Mouse (Mus musculus) heart, embryonic 10.5 days (tissue): ENCODE measurements around the gene Zfc3h1. TPM values are rescaled to one million over a fixed set of nuclear protein-coding genes. Genes with fewer than 3 reads are reported as not detected.

Experiments
- DNase-seq: peaks from one replicate; pipeline ENCODE4 v3.0.0-alpha.2; 2017; ENCODE audit warnings: low spot score
- H3K27ac ChIP-seq: fragments of 300-500 bp; sonication (generic); 2 replicates; pipeline ENCODE4 v1.5.1; 2016; ENCODE audit warnings: mild to moderate bottlenecking
- H3K27me3 ChIP-seq: fragments of 300-500 bp; sonication (generic); 2 replicates; pipeline ENCODE4 v1.6.1; 2016; ENCODE audit warnings: mild to moderate bottlenecking; ENCODE audit not compliant: poor library complexity, insufficient read depth, severe bottlenecking
- H3K36me3 ChIP-seq: fragments of 300-500 bp; sonication (generic); 2 replicates; pipeline ENCODE4 v1.6.1; 2016; ENCODE audit warnings: mild to moderate bottlenecking, moderate library complexity
- H3K4me1 ChIP-seq: fragments of 300-500 bp; sonication (generic); 2 replicates; pipeline ENCODE4 v1.6.1; 2016; ENCODE audit warnings: mild to moderate bottlenecking
- H3K4me3 ChIP-seq: fragments of 300-500 bp; sonication (generic); 2 replicates; pipeline ENCODE4 v1.5.1; 2016; ENCODE audit warnings: mild to moderate bottlenecking, moderate library complexity
- H3K9me3 ChIP-seq: fragments of 300-500 bp; sonication (generic); 2 replicates; pipeline ENCODE4 v1.6.1; 2016; ENCODE audit warnings: mild to moderate bottlenecking, moderate library complexity
- WGBS: fragments of 180-500 bp; shearing (Covaris S2); methylation state at CpG from one replicate; pipeline ENCODE4 v1.1.7; 2016; 5-methylcytosine and 5-hydroxymethylcytosine counted together
- polyA plus RNA-seq: library from polyadenylated mRNA; unstranded; fragments of >200 nt; fragmentation: Nextera tagmentation; extraction: Ambion mirVana; gene quantifications from 2 replicates; pipeline ENCODE4 v1.2.1, GENCODE M21; 2016

Gene Zfc3h1
- polyA plus RNA-seq, 1 experiment from 2014 or later: 19.5 TPM

- H3K36me3 ChIP-seq: 0 out of 2 replicates have a peak, but pooled peaks cover 7% of the 10 kb centered on the region
- H3K4me1 ChIP-seq: peaks cover 12% of the 10 kb centered on the region
- 91% methylated on average over 17 of the region's 17 CpGs for WGBS
- H3K27me3 ChIP-seq: no peaks in the 10 kb centered on the region
- no peaks in the 10 kb centered on the region for H3K9me3 ChIP-seq
- H3K4me3 ChIP-seq: no peak overlapping the region
- H3K27ac ChIP-seq: no peak overlapping the region
- DNase-seq: no peak
Observed at GRCm38 (mm10) chr10:115358216-115358919, 26.4 kb upstream of the Zfc3h1 start.

GRCm38 (mm10) chr10:115359066-115359465 is 25.7 kb upstream of the Zfc3h1 start:
- H3K27me3 ChIP-seq: no peaks in the 10 kb centered on the region
- peaks cover 15% of the 10 kb centered on the region for H3K4me1 ChIP-seq
- H3K4me3 ChIP-seq: no peak overlapping the region
- no peak for DNase-seq
- 0 out of 2 replicates have a peak, but pooled peaks cover 7% of the 10 kb centered on the region for H3K36me3 ChIP-seq
- H3K27ac ChIP-seq: no peak overlapping the region
- no peaks in the 10 kb centered on the region for H3K9me3 ChIP-seq
- 89% methylated on average over 7 of the region's 7 CpGs for WGBS

GRCm38 (mm10) chr10:115361840-115362622 is 22.7 kb upstream of the Zfc3h1 start, which contains the start of gene Tmem19:
Tmem19 (minus strand) TSS chr10:115362501.
- Histone ChIP-seq H3K27ac (peak within 1 kb of the TSS; percentile 92), H3K4me1 (peaks cover 16% of the 10 kb centered on the region), H3K27me3 (no peaks in the 10 kb centered on the region), H3K36me3 (0 out of 2 replicates have a peak, but pooled peaks cover 2% of the 10 kb centered on the region), H3K9me3 (no peaks in the 10 kb centered on the region), H3K4me3 (peak within 1 kb of the TSS; percentile 67)
- DNase-seq: peak; percentile 98
- WGBS: under 1% methylated on average over 53 of the region's 58 CpGs

GRCm38 (mm10) chr10:115362623-115362964 is 22.2 kb upstream of the Zfc3h1 start:
- H3K27me3 ChIP-seq: no peaks in the 10 kb centered on the region
- 9% methylated on average over 9 of the region's 9 CpGs for WGBS
- peak overlapping the region; percentile 67 for H3K4me3 ChIP-seq

GRCm38 (mm10) chr10:115363151-115363550 is 21.6 kb upstream of the Zfc3h1 start:
- WGBS: 65% methylated on average over 4 of the region's 4 CpGs
- Histone ChIP-seq H3K27ac (peak overlapping the region; percentile 92), H3K9me3 (no peaks in the 10 kb centered on the region), H3K4me1 (peaks cover 19% of the 10 kb centered on the region), H3K27me3 (no peaks in the 10 kb centered on the region), H3K36me3 (no peaks in the 10 kb centered on the region), H3K4me3 (peak overlapping the region; percentile 67; the same call in 1 of the 2 replicates)
- DNase-seq: no peak

More at GRCm38 (mm10) chr10:115362623-115362964, 22.2 kb upstream of the Zfc3h1 start:
- peak overlapping the region; percentile 92 for H3K27ac ChIP-seq
- no peaks in the 10 kb centered on the region for H3K9me3 ChIP-seq
- H3K4me1 ChIP-seq: peaks cover 19% of the 10 kb centered on the region
- no peak for DNase-seq
- H3K36me3 ChIP-seq: no peaks in the 10 kb centered on the region

GRCm38 (mm10) chr10:115381506-115382084 is 3.2 kb upstream of the Zfc3h1 start:
- no peaks in the 10 kb centered on the region for H3K9me3 ChIP-seq
- no peaks in the 10 kb centered on the region for H3K27me3 ChIP-seq
- no peak overlapping the region for H3K4me3 ChIP-seq
- peaks cover 20% of the 10 kb centered on the region; the same call in 1 of the 2 replicates for H3K4me1 ChIP-seq
- 41% methylated on average over 2 of the region's 2 CpGs for WGBS
- no peak overlapping the region for H3K27ac ChIP-seq
- DNase-seq: no peak
- 0 out of 2 replicates have a peak, but pooled peaks cover 5% of the 10 kb centered on the region for H3K36me3 ChIP-seq

GRCm38 (mm10) chr10:115382846-115383643 is 1.7 kb upstream of the Zfc3h1 start:
- no peaks in the 10 kb centered on the region for H3K9me3 ChIP-seq
- peak overlapping the region; percentile 96 for H3K4me3 ChIP-seq
- H3K27ac ChIP-seq: peak overlapping the region; percentile 96
- H3K27me3 ChIP-seq: no peaks in the 10 kb centered on the region
- 59% methylated on average over 12 of the region's 12 CpGs for WGBS
- peaks cover 22% of the 10 kb centered on the region; the same call in 1 of the 2 replicates for H3K4me1 ChIP-seq
- 0 out of 2 replicates have a peak, but pooled peaks cover 5% of the 10 kb centered on the region for H3K36me3 ChIP-seq
- DNase-seq: no peak

GRCm38 (mm10) chr10:115383644-115384220 is 1.0 kb upstream of the Zfc3h1 start:
- no peaks in the 10 kb centered on the region for H3K27me3 ChIP-seq
- peak overlapping the region; percentile 96 for H3K4me3 ChIP-seq
- H3K4me1 ChIP-seq: peaks cover 22% of the 10 kb centered on the region; the same call in 1 of the 2 replicates
- WGBS: 5% methylated on average over 15 of the region's 15 CpGs
- DNase-seq: no peak
- no peaks in the 10 kb centered on the region for H3K9me3 ChIP-seq
- H3K27ac ChIP-seq: peak overlapping the region; percentile 96
- H3K36me3 ChIP-seq: 0 out of 2 replicates have a peak, but pooled peaks cover 5% of the 10 kb centered on the region

GRCm38 (mm10) chr10:115385018-115386002 is 551 bp downstream of the Zfc3h1 start:
- Histone ChIP-seq H3K9me3 (no peaks in the 10 kb centered on the region), H3K4me3 (peak overlapping the region; percentile 96), H3K36me3 (peaks cover 13% of the 10 kb centered on the region), H3K27me3 (no peaks in the 10 kb centered on the region), H3K4me1 (peaks cover 22% of the 10 kb centered on the region; the same call in 1 of the 2 replicates), H3K27ac (peak overlapping the region; percentile 96)
- WGBS: under 1% methylated on average over 97 of the region's 101 CpGs
- peak; percentile 85 for DNase-seq

- 93% methylated on average over 3 of the region's 3 CpGs for WGBS
Observed at GRCm38 (mm10) chr10:115387891-115388290, 3.1 kb downstream of the Zfc3h1 start.

GRCm38 (mm10) chr10:115391076-115391475 is 6.3 kb downstream of the Zfc3h1 start:
- WGBS: 95% methylated on average over 4 of the region's 4 CpGs
- DNase-seq: no peak
- H3K36me3 ChIP-seq: peaks cover 51% of the 10 kb centered on the region
- peaks cover 4% of the 10 kb centered on the region; the same call in 1 of the 2 replicates for H3K4me1 ChIP-seq
- no peak overlapping the region for H3K4me3 ChIP-seq
- no peaks in the 10 kb centered on the region for H3K27me3 ChIP-seq
- no peak overlapping the region for H3K27ac ChIP-seq
- no peaks in the 10 kb centered on the region for H3K9me3 ChIP-seq

More at GRCm38 (mm10) chr10:115387891-115388290, 3.1 kb downstream of the Zfc3h1 start:
- Histone ChIP-seq H3K27ac (no peak overlapping the region), H3K36me3 (peaks cover 27% of the 10 kb centered on the region), H3K27me3 (no peaks in the 10 kb centered on the region), H3K4me1 (peaks cover 7% of the 10 kb centered on the region; the same call in 1 of the 2 replicates), H3K9me3 (no peaks in the 10 kb centered on the region), H3K4me3 (no peak overlapping the region)
- DNase-seq: no peak
